Mouse (Mus musculus): Measurements from ENCODE around the gene Ogg1. TPM values are rescaled to one million over a fixed set of nuclear protein-coding genes. Genes with fewer than 3 reads are reported as not detected.

Gene Ogg1
- 13.8 and 18.7 TPM in 2 replicates for polyA plus RNA-seq (2015; fragmentation: Nextera tagmentation; extraction: Ambion mirVana)

GRCm38 (mm10) chr6:113326533-113327315 is at the start of gene Ogg1:
Ogg1 (plus strand) TSS chr6:113326972.
- Histone ChIP-seq H3K27me3 (no peaks in the 10 kb centered on the region), H3K9ac (peak within 1 kb of the TSS; percentile 64), H3K36me3 (peaks cover 71% of the 10 kb centered on the region), H3K4me2 (peak within 1 kb of the TSS; percentile 84), H3K27ac (peak within 1 kb of the TSS; percentile 95), H3K9me3 (replicated peaks) (no peaks in the 10 kb centered on the region), H3K4me1 (peaks cover 15% of the 10 kb centered on the region), H3K4me3 (replicated peaks) (peak within 1 kb of the TSS; percentile 65)
- ATAC-seq (replicated peaks; ENCODE audit: low FRiP score): peak; percentile 99
- under 1% methylated on average over 50 of the region's 52 CpGs for WGBS

- Histone ChIP-seq H3K4me3 (replicated peaks) (no peak overlapping the region), H3K4me1 (peaks cover 16% of the 10 kb centered on the region), H3K36me3 (peaks cover 8% of the 10 kb centered on the region), H3K9ac (no peak overlapping the region), H3K9me3 (replicated peaks) (no peaks in the 10 kb centered on the region), H3K4me2 (peak overlapping the region; percentile 50; the same call in 1 of the 2 replicates), H3K27me3 (peaks cover 37% of the 10 kb centered on the region), H3K27ac (no peak overlapping the region)
- no peak for ATAC-seq (replicated peaks; ENCODE audit: low FRiP score)
- 66% methylated on average over 6 of the region's 6 CpGs for WGBS
These were observed 45.1 kb upstream of the Ogg1 start for GRCm38 (mm10) chr6:113281676-113282075.

GRCm38 (mm10) chr6:113282101-113282802 is 44.5 kb upstream of the Ogg1 start, which contains the start of gene Cpne9:
Cpne9 (plus strand) TSS chr6:113282307.
- no peak within 1 kb of the TSS for H3K9ac ChIP-seq
- peaks cover 37% of the 10 kb centered on the region for H3K27me3 ChIP-seq
- H3K4me3 ChIP-seq (replicated peaks): peak within 1 kb of the TSS; percentile 22
- peak; percentile 86 for ATAC-seq (replicated peaks; ENCODE audit: low FRiP score)
- H3K9me3 ChIP-seq (replicated peaks): no peaks in the 10 kb centered on the region
- 2% methylated on average over 37 of the region's 37 CpGs for WGBS
- peaks cover 5% of the 10 kb centered on the region; the same call in 1 of the 2 replicates for H3K36me3 ChIP-seq
- peaks cover 16% of the 10 kb centered on the region for H3K4me1 ChIP-seq
- H3K4me2 ChIP-seq: peak within 1 kb of the TSS; percentile 50
- no peak within 1 kb of the TSS for H3K27ac ChIP-seq

GRCm38 (mm10) chr6:113282969-113283368 is 43.8 kb upstream of the Ogg1 start:
- peaks cover 16% of the 10 kb centered on the region for H3K4me1 ChIP-seq
- H3K4me3 ChIP-seq (replicated peaks): peak overlapping the region; percentile 22
- no peak overlapping the region for H3K9ac ChIP-seq
- H3K27ac ChIP-seq: no peak overlapping the region
- no peak; the same call in 1 of the 2 replicates for ATAC-seq (replicated peaks; ENCODE audit: low FRiP score)
- 2% methylated on average over 22 of the region's 22 CpGs for WGBS
- no peaks in the 10 kb centered on the region for H3K9me3 ChIP-seq (replicated peaks)
- peaks cover 5% of the 10 kb centered on the region; the same call in 1 of the 2 replicates for H3K36me3 ChIP-seq
- peaks cover 37% of the 10 kb centered on the region for H3K27me3 ChIP-seq
- H3K4me2 ChIP-seq: peak overlapping the region; percentile 50

- peaks cover 16% of the 10 kb centered on the region for H3K4me1 ChIP-seq
- no peak overlapping the region for H3K9ac ChIP-seq
- H3K27ac ChIP-seq: no peak overlapping the region
- peaks cover 37% of the 10 kb centered on the region for H3K27me3 ChIP-seq
- H3K36me3 ChIP-seq: peaks cover 5% of the 10 kb centered on the region; the same call in 1 of the 2 replicates
- 7% methylated on average over 6 of the region's 6 CpGs for WGBS
- peak overlapping the region; percentile 50 for H3K4me2 ChIP-seq
- H3K9me3 ChIP-seq (replicated peaks): no peaks in the 10 kb centered on the region
- ATAC-seq (replicated peaks; ENCODE audit: low FRiP score): peak; percentile 42; the same call in 1 of the 2 replicates
- peak overlapping the region; percentile 22 for H3K4me3 ChIP-seq (replicated peaks)
These were observed 43.3 kb upstream of the Ogg1 start for GRCm38 (mm10) chr6:113283500-113283899.

GRCm38 (mm10) chr6:113284931-113285330 is 41.8 kb upstream of the Ogg1 start:
- no peak overlapping the region for H3K27ac ChIP-seq
- no peak overlapping the region for H3K4me2 ChIP-seq
- peaks cover 16% of the 10 kb centered on the region for H3K4me1 ChIP-seq
- no peaks in the 10 kb centered on the region for H3K9me3 ChIP-seq (replicated peaks)
- no peak overlapping the region for H3K9ac ChIP-seq
- H3K27me3 ChIP-seq: peaks cover 37% of the 10 kb centered on the region
- peaks cover 5% of the 10 kb centered on the region; the same call in 1 of the 2 replicates for H3K36me3 ChIP-seq
- no peak for ATAC-seq (replicated peaks; ENCODE audit: low FRiP score)
- no peak overlapping the region for H3K4me3 ChIP-seq (replicated peaks)
- WGBS: 72% methylated on average over 3 of the region's 3 CpGs

- no peak overlapping the region for H3K9ac ChIP-seq
- no peak overlapping the region for H3K4me3 ChIP-seq (replicated peaks)
- no peaks in the 10 kb centered on the region for H3K36me3 ChIP-seq
- H3K27ac ChIP-seq: no peak overlapping the region
- H3K4me1 ChIP-seq: peaks cover 16% of the 10 kb centered on the region
- H3K9me3 ChIP-seq (replicated peaks): no peaks in the 10 kb centered on the region
- no peak for ATAC-seq (replicated peaks; ENCODE audit: low FRiP score)
- H3K4me2 ChIP-seq: no peak overlapping the region
- 57% methylated on average over 1 of the region's 1 CpGs for WGBS
- peaks cover 37% of the 10 kb centered on the region for H3K27me3 ChIP-seq
These were observed 40.5 kb upstream of the Ogg1 start for GRCm38 (mm10) chr6:113286316-113286715.

- Histone ChIP-seq H3K9me3 (replicated peaks) (no peaks in the 10 kb centered on the region), H3K9ac (no peak overlapping the region), H3K27me3 (peaks cover 31% of the 10 kb centered on the region), H3K36me3 (no peaks in the 10 kb centered on the region), H3K4me1 (peaks cover 14% of the 10 kb centered on the region), H3K27ac (no peak overlapping the region), H3K4me3 (replicated peaks) (no peak overlapping the region), H3K4me2 (no peak overlapping the region)
- WGBS: 71% methylated on average over 4 of the region's 4 CpGs
- ATAC-seq (replicated peaks; ENCODE audit: low FRiP score): no peak
These were observed 39.5 kb upstream of the Ogg1 start for GRCm38 (mm10) chr6:113287236-113287635.

- Histone ChIP-seq H3K27me3 (peaks cover 10% of the 10 kb centered on the region), H3K4me3 (replicated peaks) (no peak overlapping the region), H3K27ac (no peak overlapping the region), H3K4me1 (no peaks in the 10 kb centered on the region), H3K9me3 (replicated peaks) (no peaks in the 10 kb centered on the region), H3K9ac (no peak overlapping the region), H3K4me2 (no peak overlapping the region), H3K36me3 (no peaks in the 10 kb centered on the region)
- ATAC-seq (replicated peaks; ENCODE audit: low FRiP score): no peak
- WGBS: 88% methylated on average over 15 of the region's 15 CpGs
These were observed 37.4 kb upstream of the Ogg1 start for GRCm38 (mm10) chr6:113289346-113289745.

- WGBS: 64% methylated on average over 6 of the region's 6 CpGs
- Histone ChIP-seq H3K4me2 (no peak overlapping the region), H3K4me1 (no peaks in the 10 kb centered on the region), H3K9ac (no peak overlapping the region), H3K27ac (no peak overlapping the region), H3K36me3 (no peaks in the 10 kb centered on the region), H3K9me3 (replicated peaks) (no peaks in the 10 kb centered on the region), H3K27me3 (no peaks in the 10 kb centered on the region; the same call in 1 of the 2 replicates), H3K4me3 (replicated peaks) (no peak overlapping the region)
- ATAC-seq (replicated peaks; ENCODE audit: low FRiP score): no peak
These were observed 36.4 kb upstream of the Ogg1 start for GRCm38 (mm10) chr6:113290346-113290745.

GRCm38 (mm10) chr6:113292938-113293337 is 33.8 kb upstream of the Ogg1 start:
- WGBS: 77% methylated on average over 5 of the region's 5 CpGs
- no peak for ATAC-seq (replicated peaks; ENCODE audit: low FRiP score)
- H3K4me1 ChIP-seq: no peaks in the 10 kb centered on the region

GRCm38 (mm10) chr6:113296046-113296445 is 30.7 kb upstream of the Ogg1 start:
- Histone ChIP-seq H3K4me2 (no peak overlapping the region), H3K9me3 (replicated peaks) (no peaks in the 10 kb centered on the region), H3K36me3 (no peaks in the 10 kb centered on the region), H3K4me3 (replicated peaks) (no peak overlapping the region), H3K4me1 (no peaks in the 10 kb centered on the region), H3K9ac (no peak overlapping the region), H3K27me3 (no peaks in the 10 kb centered on the region), H3K27ac (no peak overlapping the region)
- WGBS: 85% methylated on average over 2 of the region's 2 CpGs
- ATAC-seq (replicated peaks; ENCODE audit: low FRiP score): no peak

More at GRCm38 (mm10) chr6:113292938-113293337, 33.8 kb upstream of the Ogg1 start:
- Histone ChIP-seq H3K4me2 (no peak overlapping the region), H3K4me3 (replicated peaks) (no peak overlapping the region), H3K27me3 (no peaks in the 10 kb centered on the region), H3K9me3 (replicated peaks) (no peaks in the 10 kb centered on the region), H3K27ac (no peak overlapping the region), H3K36me3 (no peaks in the 10 kb centered on the region), H3K9ac (no peak overlapping the region)
